Mouse (Mus musculus) liver, embryonic 12.5 days (tissue): ENCODE data around the gene Ngly1. TPM values are rescaled to one million over a fixed set of nuclear protein-coding genes. Genes with fewer than 3 reads are reported as not detected.
A peak's percentile ranks its signal among the peaks of the same experiment; 100 is the strongest.
"Not testable (repeated sequence)": the region's sequence is repeated elsewhere in the genome, so short reads cannot be mapped to it uniquely, and the experiment has no call there.

Source experiments
- ATAC-seq: fragments of 200-750 bp; cut with Nextera tagmentation; 2 replicates; pipeline ENCODE4 v1.8.0; 2017; ENCODE audit warnings: moderate number of reproducible peaks, mild to moderate bottlenecking, moderate library complexity
- H3K27ac ChIP-seq: fragments of 300-500 bp; sonication (generic); 2 replicates; pipeline ENCODE4 v1.5.1; 2016; ENCODE audit warnings: mild to moderate bottlenecking
- H3K27me3 ChIP-seq: fragments of 300-500 bp; sonication (generic); replicated peaks from 2 replicates; pipeline ENCODE4 v1.6.1; 2016; ENCODE audit warnings: mild to moderate bottlenecking, moderate library complexity
- H3K36me3 ChIP-seq: fragments of 300-500 bp; sonication (generic); 2 replicates; pipeline ENCODE4 v1.6.1; 2016; ENCODE audit warnings: mild to moderate bottlenecking, moderate library complexity
- H3K4me1 ChIP-seq: fragments of 300-500 bp; sonication (generic); 2 replicates; pipeline ENCODE4 v1.6.1; 2016
- H3K4me2 ChIP-seq: fragments of 300-500 bp; sonication (generic); 2 replicates; pipeline ENCODE4 v1.6.1; 2016; ENCODE audit warnings: mild to moderate bottlenecking, moderate library complexity
- H3K4me3 ChIP-seq: fragments of 300-500 bp; sonication (generic); 2 replicates; pipeline ENCODE4 v1.5.1; 2016; ENCODE audit warnings: mild to moderate bottlenecking, moderate library complexity
- H3K9ac ChIP-seq: fragments of 300-500 bp; sonication (generic); 2 replicates; pipeline ENCODE4 v1.6.1; 2016; ENCODE audit warnings: mild to moderate bottlenecking, moderate library complexity
- H3K9me3 ChIP-seq: fragments of 300-500 bp; sonication (generic); replicated peaks from 2 replicates; pipeline ENCODE4 v1.6.1; 2016; ENCODE audit warnings: mild to moderate bottlenecking, moderate library complexity
- WGBS: fragments of 180-500 bp; shearing (Covaris S2); methylation state at CpG from one replicate; pipeline ENCODE4 v1.1.7; 2016; ENCODE audit not compliant: insufficient replicate concordance; 5-methylcytosine and 5-hydroxymethylcytosine counted together
- polyA plus RNA-seq: library from polyadenylated mRNA; unstranded; fragments of >200 nt; fragmentation: Nextera tagmentation; extraction: Ambion mirVana; gene quantifications from 2 replicates; pipeline ENCODE4 v1.2.1, GENCODE M21; 2016

Ngly1 gene
- polyA plus RNA-seq, 1 experiment from 2014 or later: 23.0 TPM

DNA sequence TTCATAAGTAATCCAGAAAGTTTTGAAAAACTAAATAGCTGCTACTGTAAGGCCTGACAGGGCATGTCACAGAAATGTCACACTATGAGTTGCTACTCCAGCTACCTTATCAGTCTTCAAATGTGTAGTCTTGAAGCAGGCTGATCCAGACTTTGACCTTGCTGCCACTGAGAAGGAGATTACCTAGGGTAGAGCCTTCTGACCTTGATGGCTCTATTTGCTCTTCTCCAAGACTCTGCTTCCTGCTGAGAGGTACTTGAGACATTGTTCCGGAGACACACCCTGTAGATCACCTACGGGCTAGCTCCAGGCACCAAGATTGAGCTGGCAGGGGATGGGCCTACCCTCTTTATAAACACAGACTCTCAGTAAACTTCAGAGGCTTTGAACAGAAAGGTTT, 64.0 kb downstream of the Ngly1 start:
- not testable (repeated sequence) for H3K27ac ChIP-seq, H3K9ac ChIP-seq, H3K27me3 ChIP-seq, H3K4me2 ChIP-seq, H3K36me3 ChIP-seq, H3K9me3 ChIP-seq, H3K4me3 ChIP-seq
- H3K4me1 ChIP-seq: peaks cover 27% of the 10 kb centered on the region
- WGBS: 68% methylated on average over 2 of the region's 2 CpGs
- peak; percentile 76 for ATAC-seq

DNA sequence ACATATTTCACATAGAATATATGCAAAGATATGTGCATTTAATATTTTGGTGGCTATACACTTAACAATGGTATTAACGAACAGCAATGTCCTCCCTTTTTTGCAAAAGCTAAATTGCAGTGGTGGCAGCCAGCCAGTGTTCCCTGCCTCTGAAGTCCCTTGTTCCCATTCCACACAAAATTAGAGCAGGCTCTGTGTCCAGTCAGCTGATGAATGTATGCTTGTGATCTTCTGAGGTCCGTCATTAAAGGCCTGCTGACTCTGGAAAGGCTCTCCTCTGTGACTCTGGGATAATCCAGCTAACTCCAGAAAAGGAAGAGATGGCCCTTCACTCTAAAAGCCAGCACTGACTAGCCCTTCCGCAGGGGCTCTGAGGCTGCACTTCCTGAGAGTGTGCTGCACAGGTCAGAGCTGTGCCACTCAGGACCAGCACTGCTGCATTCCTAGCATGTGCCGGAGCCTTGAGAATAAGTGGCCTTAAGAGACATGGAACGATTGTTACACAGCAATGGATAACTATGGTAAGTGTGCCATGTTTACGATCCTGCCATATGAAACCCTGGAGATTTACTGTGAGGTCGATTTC, 64.9 kb downstream of the Ngly1 start:
- Histone ChIP-seq H3K9ac (no peak overlapping the region), H3K4me1 (peaks cover 33% of the 10 kb centered on the region), H3K9me3 (no peaks in the 10 kb centered on the region), H3K4me3 (no peak overlapping the region), H3K27ac (no peak overlapping the region), H3K4me2 (no peak overlapping the region), H3K27me3 (no peaks in the 10 kb centered on the region), H3K36me3 (no peaks in the 10 kb centered on the region)
- ATAC-seq: no peak
- WGBS: 79% methylated on average over 7 of the region's 7 CpGs

DNA sequence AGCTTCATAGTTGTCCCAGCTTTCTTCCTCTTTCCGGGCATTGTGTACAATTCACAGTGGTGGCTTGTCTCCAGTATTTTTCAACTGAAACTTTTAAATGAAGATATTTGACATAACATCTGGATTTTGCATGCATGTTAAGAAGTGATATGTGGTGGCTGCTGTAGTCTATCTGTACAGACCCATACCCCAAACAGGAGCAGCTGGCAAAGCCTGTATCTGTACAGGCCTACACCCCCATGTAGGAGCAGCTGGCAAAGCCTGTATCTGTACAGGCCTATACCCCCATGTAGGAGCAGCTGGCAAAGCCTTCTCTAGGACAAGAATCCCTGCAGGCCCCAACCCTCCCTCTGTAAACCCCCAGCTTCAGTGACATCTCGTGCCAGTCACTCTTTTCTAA, 65.8 kb downstream of the Ngly1 start:
- Histone ChIP-seq H3K4me2 (no peak overlapping the region), H3K27me3 (no peaks in the 10 kb centered on the region), H3K36me3 (no peaks in the 10 kb centered on the region), H3K4me3 (no peak overlapping the region), H3K27ac (no peak overlapping the region), H3K4me1 (peaks cover 33% of the 10 kb centered on the region), H3K9ac (no peak overlapping the region), H3K9me3 (no peaks in the 10 kb centered on the region)
- peak; percentile 82 for ATAC-seq
- 64% methylated on average over 2 of the region's 2 CpGs for WGBS

DNA sequence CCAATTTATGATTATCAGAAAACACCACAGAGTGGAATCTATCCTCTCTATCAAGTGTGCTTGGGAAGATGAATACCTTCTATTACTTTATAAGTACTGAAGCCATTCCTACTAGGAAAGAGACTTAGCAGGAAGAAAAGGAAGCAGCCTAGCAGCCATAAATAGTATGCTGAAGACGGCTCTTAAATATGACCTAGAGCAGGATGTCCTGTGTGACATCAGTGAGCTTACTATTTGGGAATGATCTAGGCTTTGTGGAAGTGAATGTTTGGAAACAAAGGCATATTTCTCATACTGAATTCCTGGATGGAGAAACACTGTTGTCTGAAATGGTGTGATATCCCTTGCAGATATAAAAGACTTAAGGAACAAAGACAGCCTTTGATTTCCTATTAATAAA, 67.6 kb downstream of the Ngly1 start:
- no peak overlapping the region for H3K4me2 ChIP-seq
- peaks cover 33% of the 10 kb centered on the region for H3K4me1 ChIP-seq
- no peak overlapping the region for H3K4me3 ChIP-seq
- no peaks in the 10 kb centered on the region for H3K27me3 ChIP-seq
- H3K9ac ChIP-seq: no peak overlapping the region
- no peak overlapping the region for H3K27ac ChIP-seq
- 67% methylated on average over 1 of the region's 1 CpGs for WGBS
- H3K9me3 ChIP-seq: no peaks in the 10 kb centered on the region
- H3K36me3 ChIP-seq: no peaks in the 10 kb centered on the region
- ATAC-seq: no peak

DNA sequence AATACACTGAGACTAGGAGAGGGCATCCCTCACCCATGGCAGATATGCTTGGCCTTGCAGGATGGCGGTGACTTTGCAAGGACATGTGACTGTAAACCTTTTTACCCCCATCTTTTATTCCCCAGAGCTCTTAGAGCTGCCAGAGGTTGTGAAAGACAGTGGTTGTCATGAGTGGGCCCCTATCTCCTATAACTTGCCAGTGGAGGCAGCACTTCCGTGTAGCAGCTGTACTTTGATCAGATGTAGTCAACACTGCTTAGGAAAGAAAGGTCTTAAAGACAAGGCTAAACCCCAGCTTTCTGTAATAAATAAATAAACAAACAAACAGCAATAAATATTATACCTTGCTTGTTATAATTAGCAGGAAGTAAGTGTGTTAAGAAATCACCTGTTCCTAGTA, 70.7 kb downstream of the Ngly1 start:
- no peak for ATAC-seq
- WGBS: 69% methylated on average over 2 of the region's 2 CpGs
- H3K9me3 ChIP-seq: no peaks in the 10 kb centered on the region

DNA sequence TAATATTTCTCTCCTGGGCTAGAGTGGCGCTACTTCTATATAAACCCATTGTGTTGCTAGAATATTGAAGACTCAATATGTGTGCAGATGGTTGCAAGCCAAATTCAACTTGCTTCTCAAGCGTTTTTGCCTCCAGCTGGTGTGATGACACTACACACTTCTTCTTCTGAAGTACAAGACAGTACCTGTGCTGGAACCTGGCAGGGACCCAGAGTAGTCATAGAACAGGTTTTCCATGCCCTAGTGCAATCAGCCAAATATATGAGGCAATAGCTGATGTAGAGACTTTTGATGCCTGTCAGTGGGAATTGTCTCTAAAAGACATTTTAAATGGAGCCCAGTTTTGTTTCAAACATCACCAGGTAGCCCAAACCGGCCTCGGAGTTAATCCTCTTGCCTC, 75.3 kb downstream of the Ngly1 start:
- Histone ChIP-seq H3K4me3 (no peak overlapping the region), H3K36me3 (no peaks in the 10 kb centered on the region), H3K27ac (no peak overlapping the region), H3K4me1 (no peaks in the 10 kb centered on the region), H3K9me3 (no peaks in the 10 kb centered on the region), H3K27me3 (no peaks in the 10 kb centered on the region), H3K9ac (no peak overlapping the region), H3K4me2 (no peak overlapping the region)
- ATAC-seq: no peak
- WGBS: 66% methylated on average over 4 of the region's 4 CpGs

More for the DNA sequence above, 70.7 kb downstream of the Ngly1 start:
- no peak overlapping the region for H3K27ac ChIP-seq
- H3K36me3 ChIP-seq: no peaks in the 10 kb centered on the region
- H3K27me3 ChIP-seq: no peaks in the 10 kb centered on the region
- no peak overlapping the region for H3K4me3 ChIP-seq
- H3K9ac ChIP-seq: no peak overlapping the region
- peaks cover 14% of the 10 kb centered on the region; the same call in 1 of the 2 replicates for H3K4me1 ChIP-seq
- no peak overlapping the region for H3K4me2 ChIP-seq

DNA sequence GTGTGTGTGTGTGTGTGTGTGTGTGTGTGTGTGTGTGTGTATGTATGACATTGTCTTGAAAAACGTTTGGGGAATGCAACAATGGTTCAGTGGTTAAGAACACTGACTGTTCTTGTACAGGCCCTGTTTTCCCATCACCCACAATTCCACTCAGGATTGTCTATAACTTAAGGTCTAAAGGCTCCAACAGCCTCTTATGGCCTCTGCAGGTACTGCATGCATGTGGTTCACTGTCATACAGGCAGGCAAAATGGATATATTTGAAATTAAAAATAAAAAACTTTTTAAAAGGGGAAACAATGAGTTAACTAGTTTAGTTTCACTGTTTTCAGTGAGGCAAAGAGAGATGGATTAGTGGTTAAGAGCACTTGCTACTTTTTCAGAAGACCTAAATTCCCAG, 76.1 kb downstream of the Ngly1 start:
- WGBS: 13% methylated on average over 1 of the region's 1 CpGs
- Histone ChIP-seq H3K27me3 (no peaks in the 10 kb centered on the region), H3K4me3 (no peak overlapping the region), H3K9ac (no peak overlapping the region), H3K9me3 (no peaks in the 10 kb centered on the region), H3K27ac (no peak overlapping the region), H3K4me2 (no peak overlapping the region), H3K4me1 (no peaks in the 10 kb centered on the region), H3K36me3 (no peaks in the 10 kb centered on the region)
- no peak for ATAC-seq

DNA sequence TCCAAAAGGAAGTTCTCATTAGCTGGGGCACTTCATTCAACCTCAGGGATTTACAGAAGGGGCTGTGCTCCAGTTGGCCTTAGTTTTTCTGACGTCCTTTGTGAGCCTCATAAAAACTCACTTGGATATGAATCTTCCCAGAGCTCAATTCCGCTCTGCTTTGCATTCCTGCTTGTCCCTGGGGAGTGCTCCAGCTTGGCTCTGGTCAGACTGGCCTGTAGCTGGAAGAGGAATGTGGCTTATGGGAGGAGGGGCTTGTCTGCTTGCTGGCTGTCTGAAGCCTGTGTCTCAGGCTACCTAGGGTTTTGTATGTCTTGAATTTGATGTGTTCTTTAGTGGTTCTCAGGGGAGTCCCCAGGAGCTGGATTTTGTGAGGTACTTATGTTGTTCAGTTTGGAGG, 79.5 kb downstream of the Ngly1 start:
- Histone ChIP-seq H3K36me3 (no peaks in the 10 kb centered on the region), H3K9me3 (no peaks in the 10 kb centered on the region), H3K27ac (no peak overlapping the region), H3K4me1 (no peaks in the 10 kb centered on the region), H3K9ac (no peak overlapping the region), H3K27me3 (no peaks in the 10 kb centered on the region), H3K4me3 (no peak overlapping the region), H3K4me2 (no peak overlapping the region)
- WGBS: 35% methylated on average over 2 of the region's 2 CpGs
- ATAC-seq: no peak

DNA sequence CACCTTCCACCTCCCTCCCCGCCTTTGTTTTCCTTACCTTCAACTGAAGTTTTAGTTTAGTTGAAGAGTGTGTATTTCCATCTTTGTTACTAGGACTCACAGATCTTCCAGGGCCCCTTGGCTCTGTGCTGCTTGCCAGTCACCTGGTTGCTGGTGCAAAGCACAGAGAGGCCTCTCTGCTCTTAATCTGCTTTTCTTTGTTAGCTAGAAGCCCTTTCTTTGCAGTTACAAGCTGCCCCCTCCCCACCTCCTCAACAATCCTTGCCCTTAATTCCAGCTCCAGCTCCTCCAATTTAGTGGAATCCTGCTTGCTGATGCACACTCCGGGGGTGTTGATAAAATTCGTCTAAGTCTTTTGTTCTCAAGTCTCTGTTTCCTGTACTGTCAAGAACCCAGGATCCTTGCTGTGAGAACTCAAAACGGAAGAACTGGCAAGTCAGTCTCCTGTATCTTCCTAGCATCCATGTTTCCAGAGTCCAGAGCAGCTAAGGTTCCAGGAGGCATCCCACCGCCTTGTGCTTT, 79.9 kb downstream of the Ngly1 start:
- Histone ChIP-seq H3K9ac (no peak overlapping the region), H3K4me3 (no peak overlapping the region), H3K4me2 (no peak overlapping the region), H3K27me3 (no peaks in the 10 kb centered on the region), H3K4me1 (no peaks in the 10 kb centered on the region), H3K9me3 (no peaks in the 10 kb centered on the region), H3K27ac (no peak overlapping the region), H3K36me3 (no peaks in the 10 kb centered on the region)
- no peak for ATAC-seq
- 46% methylated on average over 5 of the region's 5 CpGs for WGBS

DNA sequence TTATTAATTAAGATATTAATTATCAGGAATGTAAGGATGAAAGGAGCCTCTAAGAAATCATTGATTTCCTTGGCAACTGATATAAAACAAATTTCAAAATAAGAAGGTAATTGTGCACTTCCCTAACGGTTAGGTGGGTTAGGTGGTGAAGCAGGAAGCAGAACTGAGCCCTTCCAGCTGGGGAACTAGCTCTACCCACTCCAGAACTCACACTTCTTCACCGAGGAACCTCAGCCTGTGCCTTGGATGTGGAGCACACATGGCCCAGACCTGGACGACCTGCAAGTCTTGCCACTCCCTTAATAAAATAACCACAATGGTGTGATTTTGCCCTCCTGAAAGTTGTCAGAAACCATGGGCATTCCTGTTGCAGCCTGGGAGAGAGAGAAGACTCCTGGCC, 80.7 kb downstream of the Ngly1 start:
- Histone ChIP-seq H3K9ac (no peak overlapping the region), H3K27me3 (no peaks in the 10 kb centered on the region), H3K9me3 (no peaks in the 10 kb centered on the region), H3K4me2 (no peak overlapping the region), H3K36me3 (no peaks in the 10 kb centered on the region), H3K4me1 (no peaks in the 10 kb centered on the region), H3K4me3 (no peak overlapping the region), H3K27ac (no peak overlapping the region)
- no peak for ATAC-seq
- 46% methylated on average over 3 of the region's 3 CpGs for WGBS

DNA sequence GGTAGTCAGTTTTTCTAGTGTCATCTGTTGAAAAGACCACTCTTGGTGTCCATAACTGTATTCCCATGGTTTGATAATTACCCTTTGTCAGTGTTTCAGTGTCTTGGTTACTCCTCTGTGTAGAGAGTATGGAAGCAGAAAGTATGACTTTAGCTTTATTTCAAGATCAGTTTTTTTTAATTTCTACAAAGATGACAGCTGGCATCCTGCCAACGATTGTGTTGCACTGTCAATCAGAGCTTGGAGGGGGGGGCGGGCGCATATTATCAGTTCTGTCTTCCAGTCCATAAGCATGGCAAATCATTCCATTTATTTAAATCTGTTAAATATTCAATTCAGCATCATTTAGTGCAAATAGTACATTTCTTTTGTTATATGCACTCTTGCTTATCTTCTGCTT, 85.2 kb downstream of the Ngly1 start:
- Histone ChIP-seq H3K4me1 (peaks cover 19% of the 10 kb centered on the region), H3K27ac (no peak overlapping the region), H3K27me3 (no peaks in the 10 kb centered on the region), H3K9me3 (no peaks in the 10 kb centered on the region), H3K36me3 (no peaks in the 10 kb centered on the region), H3K9ac (no peak overlapping the region), H3K4me3 (no peak overlapping the region), H3K4me2 (no peak overlapping the region)
- no peak for ATAC-seq
- 69% methylated on average over 3 of the region's 3 CpGs for WGBS

DNA sequence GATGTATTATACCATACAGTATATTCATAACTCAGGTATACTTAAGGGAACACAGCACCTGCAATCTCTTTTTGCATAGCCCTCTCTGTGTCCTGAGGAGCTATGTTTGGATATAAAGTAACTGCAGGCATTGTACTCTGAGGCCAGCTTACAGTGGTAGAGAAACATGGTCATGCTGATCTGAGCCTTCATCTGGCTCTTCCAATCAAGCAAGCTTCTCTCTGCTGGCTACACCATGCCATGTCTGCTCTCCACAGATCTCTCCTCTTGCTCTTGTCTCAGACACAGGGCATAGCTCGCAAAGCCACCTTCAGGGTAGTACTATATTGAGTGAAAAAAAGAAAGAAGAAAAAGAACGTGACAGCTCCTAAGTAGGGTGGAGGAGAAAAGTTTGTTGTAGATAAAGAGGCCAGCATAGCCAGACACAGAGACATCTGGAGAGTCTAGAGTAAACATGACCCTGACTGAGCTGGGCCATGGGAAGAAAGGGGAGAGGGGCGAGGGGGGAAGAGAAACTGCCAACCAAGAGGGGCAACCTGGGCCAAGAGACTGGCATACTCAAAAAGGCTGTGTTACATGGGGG, 86.8 kb downstream of the Ngly1 start:
- H3K9me3 ChIP-seq: no peaks in the 10 kb centered on the region

DNA sequence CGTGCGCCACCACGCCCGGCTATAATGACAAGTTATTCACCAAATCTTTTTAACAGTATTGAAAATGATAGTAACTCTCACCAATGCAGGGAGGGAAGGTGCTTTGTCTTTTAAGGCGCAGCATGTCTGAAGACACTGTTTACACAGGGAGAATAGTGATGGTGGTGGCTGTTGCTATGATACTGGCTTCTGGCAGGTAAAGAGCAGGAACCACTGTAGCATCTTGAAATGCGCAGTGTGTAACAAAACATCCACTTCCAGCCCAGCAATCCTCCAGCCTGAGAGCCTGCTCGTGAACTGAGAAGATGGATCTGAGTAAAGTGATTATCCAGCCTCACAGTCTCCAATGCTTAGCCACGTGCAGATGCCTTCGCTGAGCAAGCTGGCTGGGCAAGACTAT, 98.4 kb downstream of the Ngly1 start:
- H3K4me3 ChIP-seq: no peak overlapping the region
- H3K27ac ChIP-seq: no peak overlapping the region
- ATAC-seq: no peak
- H3K36me3 ChIP-seq: no peaks in the 10 kb centered on the region
- H3K27me3 ChIP-seq: no peaks in the 10 kb centered on the region
- no peak overlapping the region for H3K4me2 ChIP-seq
- no peak overlapping the region for H3K9ac ChIP-seq
- WGBS: 69% methylated on average over 9 of the region's 9 CpGs
- H3K4me1 ChIP-seq: no peaks in the 10 kb centered on the region
- no peaks in the 10 kb centered on the region for H3K9me3 ChIP-seq

More for the DNA sequence above, 86.8 kb downstream of the Ngly1 start:
- H3K36me3 ChIP-seq: no peaks in the 10 kb centered on the region
- peaks cover 19% of the 10 kb centered on the region for H3K4me1 ChIP-seq
- no peak overlapping the region for H3K9ac ChIP-seq
- no peak overlapping the region for H3K4me3 ChIP-seq
- 29% methylated on average over 3 of the region's 3 CpGs for WGBS
- peak; percentile 87 for ATAC-seq
- H3K4me2 ChIP-seq: no peak overlapping the region; the same call in 1 of the 2 replicates
- H3K27me3 ChIP-seq: no peaks in the 10 kb centered on the region
- 0 out of 2 replicates have a peak overlapping the region, but pooled peaks have one; percentile 11 for H3K27ac ChIP-seq
